In the genomic region with DNA sequence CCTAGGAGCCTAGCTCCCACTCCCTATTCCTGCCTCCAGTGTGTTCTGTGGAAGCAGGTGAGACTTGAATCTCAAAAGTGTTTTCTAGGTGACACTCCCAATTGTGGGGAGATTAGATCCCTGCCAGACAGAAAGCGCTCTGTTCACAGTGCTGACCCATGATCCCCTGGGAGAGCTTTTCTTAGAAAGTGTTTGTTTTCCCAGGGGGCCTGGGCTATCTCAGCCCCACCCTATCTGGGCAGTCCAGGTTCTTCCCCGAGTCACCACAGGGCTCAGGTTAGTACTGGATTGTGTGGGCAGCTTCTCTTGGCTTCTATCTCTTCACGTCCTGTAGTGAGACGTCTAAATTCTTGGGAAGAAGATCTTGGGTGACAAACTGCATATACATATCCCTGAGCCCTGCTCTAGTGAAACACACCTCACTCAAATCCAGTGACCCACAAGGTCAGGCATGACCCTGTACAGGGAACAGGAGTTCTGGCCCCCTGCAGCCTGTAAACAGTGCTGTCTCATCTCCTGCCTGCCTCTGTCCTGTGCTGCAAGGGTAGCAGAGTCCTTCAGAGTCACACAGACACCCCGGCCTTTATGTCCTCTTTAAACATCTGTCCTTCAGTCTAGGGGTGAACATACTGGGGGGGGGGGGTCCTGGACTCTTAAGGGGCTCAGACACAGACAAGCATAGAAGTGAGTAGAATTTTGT, we compare ENCODE assay signal across 21 mouse cellular contexts.
DNase-seq lines count a peak whose midpoint lies in the region; ATAC-seq and TF ChIP-seq lines count a peak whose summit lies in the region.
"Had no signal": no experiment of that assay in that cellular context is flagged by ENCODE, and none has a peak within 500 bp of the region (broad histone marks: within the 10 kb centered on the region; RNA-seq: fewer than 3 reads in every experiment).

No protein-coding gene starts in this region.

- TF ChIP-seq CTCF in lung, postnatal 0 days (IDR thresholded peaks at IDR 0.05), result no peak

- no peak overlapping the region for H3K4me2 ChIP-seq in heart, embryonic 11.5 days
- H3K4me2 ChIP-seq in lung, embryonic 16.5 days (ENCODE audit: low read depth, low read length), result no peak overlapping the region
- no peak overlapping the region for H3K4me2 ChIP-seq in lung, postnatal 0 days (replicated peaks; ENCODE audit: low read depth, low read length)
- H3K4me2 ChIP-seq in intestine, embryonic 16.5 days (ENCODE audit: low read depth, low read length), result no peak overlapping the region
- H3K4me2 ChIP-seq: midbrain, embryonic 15.5 days; neural tube, embryonic 13.5 days had no signal

- TF ChIP-seq EP300 in lung, postnatal 0 days (IDR thresholded peaks at IDR 0.05), result no peak

- H3K9me3 ChIP-seq in heart, embryonic 11.5 days (replicated peaks; ENCODE audit: control insufficient read depth, low read length), result no peaks in the 10 kb centered on the region
- no peaks in the 10 kb centered on the region for H3K9me3 ChIP-seq in lung, embryonic 16.5 days (ENCODE audit: control insufficient read depth, low read length)
- H3K9me3 ChIP-seq in lung, postnatal 0 days (ENCODE audit: low read length), result no peaks in the 10 kb centered on the region
- no peaks in the 10 kb centered on the region for H3K9me3 ChIP-seq in intestine, embryonic 16.5 days (ENCODE audit: control insufficient read depth, low read length)
- H3K9me3 ChIP-seq: midbrain, embryonic 15.5 days; neural tube, embryonic 13.5 days had no signal

- no peak overlapping the region for H3K9ac ChIP-seq in heart, embryonic 11.5 days (ENCODE audit: low read depth, low read length)
- H3K9ac ChIP-seq in lung, embryonic 16.5 days (ENCODE audit: low read length), result no peak overlapping the region
- no peak overlapping the region for H3K9ac ChIP-seq in lung, postnatal 0 days (replicated peaks; ENCODE audit: low read depth)
- no peak overlapping the region for H3K9ac ChIP-seq in intestine, embryonic 16.5 days (ENCODE audit: low read depth, low read length)
- H3K9ac ChIP-seq: midbrain, embryonic 15.5 days; neural tube, embryonic 13.5 days had no signal

- DNase-seq in heart, adult 9 months (ENCODE audit: low spot score in 2 of 2), result no peak
- no peak for DNase-seq in lung, postnatal 0 days (ENCODE audit: low spot score)
- DNase-seq in yolk sac, embryonic 10.5 days (ENCODE audit: low spot score), result peak; percentile 64
- DNase-seq in cerebellum, adult 18-20 months, result no peak
- DNase-seq in adrenal gland, postnatal 25 days, result no peak
- DNase-seq: adrenal gland, adult 8-10 months; cerebellum, adult 2 months; gastrocnemius, postnatal 25 days; heart, adult 2 months; kidney, adult 8-10 months; lung, postnatal 4 days; thymus, postnatal 36 days had no signal

- H3K4me3 ChIP-seq in heart, embryonic 11.5 days (ENCODE audit: low read depth, low read length), result no peak overlapping the region
- H3K4me3 ChIP-seq in lung, embryonic 16.5 days (ENCODE audit: low read length), result no peak overlapping the region
- no peak overlapping the region for H3K4me3 ChIP-seq in lung, postnatal 0 days (ENCODE audit: low read depth, low read length)
- H3K4me3 ChIP-seq in intestine, embryonic 16.5 days (ENCODE audit: low read length), result no peak overlapping the region
- H3K4me3 ChIP-seq: heart, adult 2 months; layer of hippocampus, adult 2 months; midbrain, embryonic 15.5 days; myocyte; neural tube, embryonic 13.5 days had no signal

- 0 out of 2 replicates have a peak overlapping the region, but pooled peaks have one; percentile 1 for H3K27ac ChIP-seq in heart, embryonic 11.5 days (ENCODE audit: low read depth, low read length)
- H3K27ac ChIP-seq in lung, embryonic 16.5 days (ENCODE audit: low read length), result 0 out of 2 replicates have a peak overlapping the region, but pooled peaks have one; percentile 7
- no peak overlapping the region for H3K27ac ChIP-seq in lung, postnatal 0 days (ENCODE audit: low read length)
- 0 out of 2 replicates have a peak overlapping the region, but pooled peaks have one; percentile 13 for H3K27ac ChIP-seq in intestine, embryonic 16.5 days (ENCODE audit: low read length)
- H3K27ac ChIP-seq: heart, adult 2 months; layer of hippocampus, adult 2 months; midbrain, embryonic 15.5 days; neural tube, embryonic 13.5 days had no signal

- WGBS in heart, embryonic 11.5 days (ENCODE audit: insufficient replicate concordance), result 22% methylated on average over 5 of the region's 5 CpGs
- 23% methylated on average over 5 of the region's 5 CpGs for WGBS in lung, embryonic 16.5 days
- WGBS in lung, postnatal 0 days, result 28% methylated on average over 5 of the region's 5 CpGs
- WGBS in intestine, embryonic 16.5 days, result 22% methylated on average over 5 of the region's 5 CpGs

- H3K4me1 ChIP-seq in heart, embryonic 11.5 days (ENCODE audit: control insufficient read depth, insufficient read depth, low read length), result peaks cover 6% of the 10 kb centered on the region; the same call in 1 of the 2 replicates
- peaks cover 4% of the 10 kb centered on the region; the same call in 1 of the 2 replicates for H3K4me1 ChIP-seq in lung, embryonic 16.5 days (replicated peaks; ENCODE audit: control insufficient read depth, insufficient read depth, low read length)
- H3K4me1 ChIP-seq in lung, postnatal 0 days (ENCODE audit: insufficient read depth, low read depth, low read length), result no peaks in the 10 kb centered on the region
- H3K4me1 ChIP-seq in intestine, embryonic 16.5 days (ENCODE audit: control insufficient read depth, insufficient read depth, low read length), result peaks cover 8% of the 10 kb centered on the region
- H3K4me1 ChIP-seq: midbrain, embryonic 15.5 days; neural tube, embryonic 13.5 days had no signal

- ATAC-seq in heart, embryonic 11.5 days (replicated peaks; ENCODE audit: insufficient number of reproducible peaks, low FRiP score, low TSS enrichment), result peak; percentile 67; the same call in 1 of the 2 replicates
- peak; percentile 83 for ATAC-seq in lung, embryonic 16.5 days (ENCODE audit: low read depth)
- no peak for ATAC-seq in lung, postnatal 0 days
- ATAC-seq in intestine, embryonic 16.5 days, result peak; percentile 96
- ATAC-seq: activated CD4-positive, CD25-positive, alpha-beta regulatory T cell, adult 4 months; forebrain, embryonic 16.5 days; midbrain, embryonic 15.5 days had no signal

- H3K36me3 ChIP-seq in heart, embryonic 11.5 days (ENCODE audit: control insufficient read depth, insufficient read depth, low read length), result no peaks in the 10 kb centered on the region
- H3K36me3 ChIP-seq in lung, embryonic 16.5 days (ENCODE audit: control insufficient read depth, insufficient read depth, low read length), result no peaks in the 10 kb centered on the region
- no peaks in the 10 kb centered on the region for H3K36me3 ChIP-seq in lung, postnatal 0 days (ENCODE audit: insufficient read depth, low read length)
- no peaks in the 10 kb centered on the region for H3K36me3 ChIP-seq in intestine, embryonic 16.5 days (ENCODE audit: control insufficient read depth, insufficient read depth, low read length)
- H3K36me3 ChIP-seq: midbrain, embryonic 15.5 days; neural tube, embryonic 13.5 days had no signal

- H3K27me3 ChIP-seq in heart, embryonic 11.5 days (ENCODE audit: control insufficient read depth, insufficient read depth, low read length), result no peaks in the 10 kb centered on the region
- H3K27me3 ChIP-seq in lung, embryonic 16.5 days (ENCODE audit: control insufficient read depth, insufficient read depth, low read depth, low read length), result no peaks in the 10 kb centered on the region
- H3K27me3 ChIP-seq in lung, postnatal 0 days (replicated peaks; ENCODE audit: insufficient read depth, low read length), result no peaks in the 10 kb centered on the region
- no peaks in the 10 kb centered on the region for H3K27me3 ChIP-seq in intestine, embryonic 16.5 days (replicated peaks; ENCODE audit: control insufficient read depth, insufficient read depth, low read length)
- H3K27me3 ChIP-seq: midbrain, embryonic 15.5 days; neural tube, embryonic 13.5 days had no signal
